Mouse (Mus musculus) right cerebral cortex, postnatal 14 days (tissue): Measurements from ENCODE around the gene H2-Aa.
"Not testable (repeated sequence)": the region's sequence is repeated elsewhere in the genome, so short reads cannot be mapped to it uniquely, and the experiment has no call there.

Source experiments
- DNase-seq: peaks from one replicate; pipeline ENCODE4 v3.0.0; 2022

H2-Aa gene

DNA sequence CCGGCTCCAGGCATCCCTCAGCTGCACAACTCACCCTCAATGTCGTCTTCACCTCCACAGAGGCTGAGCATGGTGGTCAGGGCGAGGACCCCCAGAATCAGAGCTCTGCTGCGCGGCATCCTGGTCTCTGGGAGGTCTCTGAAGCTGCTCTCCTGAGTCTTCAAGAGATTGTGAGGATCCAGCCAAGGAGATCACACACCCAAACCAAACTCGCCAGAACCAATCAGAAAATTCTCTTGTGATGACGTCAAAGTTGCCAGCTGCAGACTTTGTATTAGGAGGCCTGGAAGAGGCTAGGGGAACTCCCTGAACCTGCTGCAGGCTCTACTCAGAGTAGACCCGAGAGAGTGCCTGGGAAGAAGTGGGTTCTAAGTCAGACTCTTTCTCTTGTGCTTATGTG lies at the start of gene H2-Aa:
H2-Aa (minus strand) TSS at position 176 of the 400 bp plus-strand sequence.
- peak; percentile 27 for DNase-seq

DNA sequence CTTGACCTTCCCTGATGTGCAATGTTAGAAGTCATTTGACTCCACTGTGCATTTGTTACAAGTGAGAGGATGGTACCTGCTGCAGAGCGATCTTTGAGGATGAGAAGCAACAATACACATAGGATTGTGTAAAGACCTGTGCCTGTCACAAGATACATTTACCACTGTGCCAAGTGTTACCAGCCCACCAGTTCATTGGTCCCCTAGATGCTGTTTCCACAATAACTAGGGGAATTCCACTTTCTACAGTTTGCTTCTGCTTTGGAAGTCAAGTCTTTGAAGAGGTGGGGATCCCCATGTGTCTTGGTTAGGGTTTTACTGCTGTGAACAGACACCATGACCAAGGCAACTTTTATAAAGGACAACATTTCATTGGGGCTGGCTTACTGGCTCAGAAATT lies 43.6 kb upstream of the H2-Aa start:
- no peak for DNase-seq

DNA sequence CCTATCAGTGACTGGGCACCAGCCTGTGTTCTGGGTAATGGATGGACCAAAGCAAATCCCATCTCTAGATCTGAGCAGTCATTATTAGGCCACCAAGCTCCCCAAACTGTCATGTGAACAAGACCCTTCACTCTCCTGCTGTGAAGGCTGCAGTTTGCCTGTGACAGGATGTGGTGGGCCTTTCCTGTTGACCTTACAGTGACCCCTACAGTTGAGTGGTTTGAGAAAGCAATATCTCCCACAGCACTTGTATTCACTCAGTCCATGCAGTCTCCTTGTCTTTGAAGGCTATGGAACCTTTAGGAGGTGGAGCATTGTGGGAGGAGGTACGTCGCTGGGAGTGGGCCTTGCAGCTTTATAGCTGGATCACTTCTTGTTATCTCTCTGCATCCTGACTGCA lies 42.2 kb upstream of the H2-Aa start:
- no peak for DNase-seq

- DNase-seq, result no peak
Measured at GRCm38 (mm10) chr17:34326373-34326772, 38.8 kb upstream of the H2-Aa start.

DNA sequence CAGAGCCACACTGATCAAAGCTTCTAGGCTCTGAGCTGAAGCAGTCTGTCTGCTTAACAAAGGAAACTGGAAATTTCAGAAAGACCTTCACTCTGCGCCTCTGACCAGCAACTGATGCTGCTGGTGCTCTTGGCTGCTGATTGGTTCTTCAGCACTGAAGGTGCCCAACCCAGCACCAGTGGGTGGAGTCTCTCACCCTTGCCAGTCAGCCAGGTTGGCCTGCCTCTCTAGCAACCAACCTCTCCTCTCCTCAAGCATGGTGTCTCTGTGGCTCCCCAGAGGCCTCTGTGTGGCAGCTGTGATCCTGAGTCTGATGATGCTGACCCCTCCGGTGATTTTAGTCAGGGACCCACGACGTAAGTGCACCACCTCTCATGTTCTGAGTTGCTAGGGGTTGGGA lies 37.8 kb upstream of the H2-Aa start, which contains the start of gene H2-Eb2:
H2-Eb2 (plus strand) TSS at position 230 of the 400 bp plus-strand sequence.
- DNase-seq, result no peak

- no peak for DNase-seq
Measured at GRCm38 (mm10) chr17:34317275-34317674, 29.7 kb upstream of the H2-Aa start.

- DNase-seq, result no peak
Measured at GRCm38 (mm10) chr17:34316697-34317096, 29.1 kb upstream of the H2-Aa start.

GRCm38 (mm10) chr17:34315512-34315911 lies 27.9 kb upstream of the H2-Aa start:
- no peak for DNase-seq

DNA sequence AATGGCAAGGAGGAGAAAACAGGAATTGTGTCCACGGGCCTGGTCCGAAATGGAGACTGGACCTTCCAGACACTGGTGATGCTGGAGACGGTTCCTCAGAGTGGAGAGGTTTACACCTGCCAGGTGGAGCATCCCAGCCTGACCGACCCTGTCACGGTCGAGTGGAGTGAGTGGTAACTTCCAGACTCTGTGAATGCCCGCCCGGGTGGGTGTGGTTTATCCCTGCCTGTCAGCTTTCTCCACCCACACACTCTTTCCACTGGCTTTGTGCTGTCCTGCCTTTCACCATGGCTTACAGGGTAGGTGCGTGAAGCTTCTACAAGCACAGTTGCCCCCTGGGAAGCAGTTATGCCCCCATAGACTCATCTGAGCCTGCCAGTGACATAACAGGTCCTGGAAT lies 26.7 kb upstream of the H2-Aa start:
- DNase-seq, result no peak

DNA sequence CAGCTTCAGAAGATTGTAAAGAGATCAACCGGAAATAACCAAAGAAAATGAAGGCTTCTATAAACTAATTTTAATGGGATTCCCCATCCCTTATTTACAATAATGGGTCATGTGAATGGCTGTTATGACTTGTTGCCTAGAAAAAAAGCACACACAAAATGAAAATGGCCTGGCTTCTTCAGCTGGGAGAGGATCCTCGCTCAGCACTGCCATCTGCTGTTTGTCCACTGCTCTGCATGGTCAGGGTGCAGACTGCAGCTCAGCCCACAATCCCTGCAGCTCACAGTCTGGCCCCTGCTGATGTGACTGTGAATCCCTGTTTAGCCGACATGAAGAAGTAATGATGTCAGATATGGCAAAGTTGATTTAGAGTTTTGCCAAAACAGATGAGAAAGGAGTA lies 25.8 kb upstream of the H2-Aa start:
- peak; percentile 75 for DNase-seq

- no peak for DNase-seq
Measured at GRCm38 (mm10) chr17:34312185-34312584, 24.6 kb upstream of the H2-Aa start.

- DNase-seq, result not testable (repeated sequence)
Measured at GRCm38 (mm10) chr17:34310526-34310925, 22.9 kb upstream of the H2-Aa start.

DNA sequence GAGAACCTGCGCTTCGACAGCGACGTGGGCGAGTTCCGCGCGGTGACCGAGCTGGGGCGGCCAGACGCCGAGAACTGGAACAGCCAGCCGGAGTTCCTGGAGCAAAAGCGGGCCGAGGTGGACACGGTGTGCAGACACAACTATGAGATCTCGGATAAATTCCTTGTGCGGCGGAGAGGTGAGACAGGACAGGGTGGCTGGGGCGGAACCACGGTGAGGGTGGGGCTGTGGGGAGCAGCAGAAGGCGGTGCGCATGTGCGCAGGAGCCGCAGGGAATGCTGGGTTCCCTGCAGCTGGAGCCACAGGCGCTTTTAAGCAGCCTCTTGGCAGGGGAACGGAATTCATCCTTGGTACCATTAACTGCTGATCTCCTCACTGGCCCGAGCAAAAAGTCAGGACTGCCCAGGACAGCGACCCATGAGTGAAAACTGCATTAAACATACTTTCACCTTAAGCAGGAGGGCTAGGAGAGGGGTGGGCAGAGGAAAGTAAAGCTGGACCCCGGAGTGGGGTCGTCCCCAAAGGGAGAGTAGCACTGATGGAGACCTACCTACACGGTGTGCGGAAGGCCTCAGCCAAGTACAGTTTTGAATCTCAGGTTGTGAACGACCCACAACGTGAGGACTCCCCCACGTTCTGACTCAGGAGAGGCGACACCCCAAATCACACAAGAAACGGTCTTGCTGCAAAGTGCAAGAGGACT lies 22.2 kb upstream of the H2-Aa start:
- peak; percentile 70 for DNase-seq

DNA sequence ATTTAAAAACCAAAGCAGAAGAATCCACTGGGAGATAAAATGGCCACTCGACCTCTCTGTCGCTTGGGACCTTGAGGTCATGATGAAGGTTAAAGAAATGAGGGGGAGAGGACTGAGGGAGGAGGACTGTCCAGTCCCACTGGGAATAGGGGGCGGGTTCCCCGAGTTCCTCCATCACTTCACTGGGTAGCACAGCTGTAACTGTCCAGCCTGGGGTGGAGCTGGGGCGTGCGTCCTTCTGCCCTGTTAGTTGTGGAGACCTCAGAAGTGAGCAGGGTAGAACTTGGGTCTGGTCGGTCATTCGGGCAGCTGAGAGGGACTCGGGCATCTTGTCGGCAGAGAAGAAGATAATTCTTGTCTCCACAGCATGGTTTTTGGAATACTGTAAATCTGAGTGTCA lies 21.6 kb upstream of the H2-Aa start:
- no peak for DNase-seq

GRCm38 (mm10) chr17:34308161-34308560 lies 20.5 kb upstream of the H2-Aa start:
- no peak for DNase-seq

DNA sequence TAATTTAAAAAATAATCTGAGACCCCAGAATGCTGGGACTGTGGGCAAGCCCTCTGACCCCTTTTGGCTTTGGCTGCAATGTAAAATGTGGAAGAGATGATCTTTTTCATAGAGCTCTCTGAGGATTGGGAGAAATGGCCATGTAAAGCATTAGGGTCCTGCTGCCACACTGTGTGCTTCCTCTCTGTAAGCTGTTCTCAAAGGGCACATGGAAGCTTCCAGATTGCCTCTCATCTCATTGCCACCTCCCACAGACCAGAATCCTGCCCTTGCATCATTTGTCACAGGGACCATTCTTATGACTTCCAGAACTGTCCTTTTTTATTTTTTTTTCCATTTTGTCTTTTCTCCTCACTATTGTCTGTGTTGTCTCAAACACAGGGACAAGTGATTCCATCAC lies 19.6 kb upstream of the H2-Aa start:
- no peak for DNase-seq

GRCm38 (mm10) chr17:34306407-34306806 lies 18.8 kb upstream of the H2-Aa start:
- no peak for DNase-seq

DNA sequence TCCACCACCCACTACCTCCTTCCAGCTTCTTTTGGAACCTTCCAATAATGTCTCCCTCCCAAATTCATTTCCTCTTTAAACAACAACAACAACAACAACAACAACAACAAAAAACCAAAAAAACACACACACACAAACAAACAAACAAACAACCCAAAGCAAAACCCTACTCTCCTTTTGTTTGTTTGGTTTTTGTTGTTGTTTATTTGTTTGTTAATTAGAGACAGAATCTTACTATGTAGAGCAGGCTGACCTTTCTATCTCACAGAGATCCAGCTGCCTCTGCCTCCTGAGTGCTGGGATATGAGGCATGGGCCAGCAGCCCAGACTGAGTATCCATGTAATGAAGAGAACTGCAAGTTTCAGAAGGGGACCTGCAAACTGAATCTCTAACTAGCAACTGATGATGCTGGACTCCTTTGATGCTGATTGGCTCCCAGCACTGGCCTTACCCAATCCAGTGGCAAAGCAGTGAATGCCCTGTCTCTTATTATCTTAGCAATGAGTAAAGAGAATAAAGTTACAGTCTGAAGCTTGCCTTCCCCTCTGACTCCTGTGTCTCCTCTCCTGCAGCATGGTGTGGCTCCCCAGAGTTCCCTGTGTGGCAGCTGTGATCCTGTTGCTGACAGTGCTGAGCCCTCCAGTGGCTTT lies 17.9 kb upstream of the H2-Aa start, which contains the start of gene H2-Eb1:
H2-Eb1 (plus strand) TSS at position 488 of the 651 bp plus-strand sequence.
- peak; percentile 77 for DNase-seq

DNA sequence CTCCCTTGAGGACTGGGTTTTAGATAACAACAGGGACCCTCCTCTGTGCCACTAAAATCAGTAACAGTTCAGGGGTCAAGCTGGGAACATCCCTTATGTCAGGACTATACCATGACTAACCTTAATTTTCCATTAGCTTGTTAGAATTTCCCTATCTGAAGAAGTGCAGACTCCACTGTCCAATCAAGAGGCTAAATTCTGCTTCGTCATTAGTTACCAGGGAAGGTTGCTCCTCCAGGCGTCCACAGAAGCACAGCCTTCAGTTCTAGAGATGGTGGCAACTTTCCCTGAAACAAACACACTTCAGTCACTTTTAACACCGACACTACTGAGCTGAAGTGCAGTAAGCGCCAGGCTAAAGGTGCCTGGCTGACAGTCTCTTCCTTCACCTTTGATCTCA lies 17.1 kb upstream of the H2-Aa start:
- DNase-seq, result peak; percentile 35

- DNase-seq, result no peak
Measured at GRCm38 (mm10) chr17:34303789-34304188, 16.2 kb upstream of the H2-Aa start.

DNA sequence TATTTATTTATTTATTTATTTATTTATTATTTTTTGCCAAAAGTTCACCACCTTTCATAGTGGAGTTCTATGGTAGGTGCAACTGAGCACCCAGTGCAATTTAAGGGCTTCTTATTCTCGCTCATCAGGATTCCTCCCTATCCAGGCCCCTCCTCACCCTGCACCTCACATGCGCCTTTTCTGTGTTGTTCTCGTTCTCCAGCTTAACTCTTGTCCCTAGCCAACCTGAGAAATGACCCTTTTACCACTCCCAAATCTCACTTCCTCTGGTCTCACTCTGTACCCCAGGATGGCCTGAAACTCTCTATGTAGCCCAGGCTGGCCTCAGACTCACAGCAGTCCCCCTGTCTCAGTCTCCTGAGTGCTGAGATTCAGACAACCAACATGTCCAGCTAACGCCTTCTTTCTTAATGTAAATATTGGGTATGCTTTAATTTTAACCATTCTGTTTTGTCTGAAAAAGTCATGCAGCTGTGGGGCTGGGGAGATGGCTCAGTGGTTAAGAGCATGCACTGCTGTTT lies 14.1 kb upstream of the H2-Aa start:
- DNase-seq, result no peak

DNA sequence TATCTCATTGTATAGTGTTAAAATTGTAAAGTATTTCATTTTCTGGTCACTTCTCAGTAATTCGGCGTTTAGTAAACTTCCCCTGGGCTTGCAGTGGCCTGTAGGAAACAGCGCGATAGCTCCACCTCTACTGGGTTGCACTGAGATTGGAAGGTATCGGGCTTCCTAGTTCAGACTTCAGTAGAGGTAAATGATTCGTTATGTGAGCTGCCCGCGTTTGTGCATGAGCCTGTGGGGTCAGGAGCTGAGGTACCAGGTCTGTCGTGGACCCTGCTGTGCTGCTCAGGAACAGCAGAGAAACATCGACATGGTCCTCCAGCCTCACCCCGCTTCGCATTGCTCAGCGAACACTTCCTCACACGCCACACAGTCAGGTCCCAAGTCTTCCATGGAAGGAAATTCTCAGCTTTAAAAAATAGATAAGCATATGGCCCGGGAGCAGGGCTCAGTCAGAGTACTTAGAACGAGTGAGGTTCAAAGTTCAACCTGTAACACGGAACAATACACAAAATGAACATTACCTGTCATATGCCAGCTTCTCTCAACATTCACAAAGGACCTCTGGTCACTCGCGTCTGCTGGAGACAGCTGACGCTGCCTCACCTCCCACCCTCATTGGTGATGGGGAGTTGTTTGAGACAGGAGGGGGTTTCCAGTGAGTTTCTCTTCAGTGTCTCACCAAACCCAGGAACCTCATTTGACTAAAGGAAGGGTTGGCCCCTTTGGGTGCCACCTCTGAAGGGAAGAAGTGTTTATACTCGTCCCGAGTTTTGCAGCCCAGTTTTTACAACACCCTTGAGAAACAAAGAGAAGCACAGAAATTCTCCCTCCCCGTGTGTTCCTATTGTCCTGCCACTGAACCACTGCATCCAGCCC lies 13.3 kb upstream of the H2-Aa start:
- no peak for DNase-seq

- no peak for DNase-seq
Measured at GRCm38 (mm10) chr17:34300071-34300470, 12.4 kb upstream of the H2-Aa start.
